Mouse (Mus musculus): ENCODE measurements around the gene Olfr156.
A peak's percentile ranks its signal among the peaks of the same experiment; 100 is the strongest.
"Not testable (repeated sequence)": the region's sequence is repeated elsewhere in the genome, so short reads cannot be mapped to it uniquely, and the experiment has no call there.

Gene Olfr156

DNA sequence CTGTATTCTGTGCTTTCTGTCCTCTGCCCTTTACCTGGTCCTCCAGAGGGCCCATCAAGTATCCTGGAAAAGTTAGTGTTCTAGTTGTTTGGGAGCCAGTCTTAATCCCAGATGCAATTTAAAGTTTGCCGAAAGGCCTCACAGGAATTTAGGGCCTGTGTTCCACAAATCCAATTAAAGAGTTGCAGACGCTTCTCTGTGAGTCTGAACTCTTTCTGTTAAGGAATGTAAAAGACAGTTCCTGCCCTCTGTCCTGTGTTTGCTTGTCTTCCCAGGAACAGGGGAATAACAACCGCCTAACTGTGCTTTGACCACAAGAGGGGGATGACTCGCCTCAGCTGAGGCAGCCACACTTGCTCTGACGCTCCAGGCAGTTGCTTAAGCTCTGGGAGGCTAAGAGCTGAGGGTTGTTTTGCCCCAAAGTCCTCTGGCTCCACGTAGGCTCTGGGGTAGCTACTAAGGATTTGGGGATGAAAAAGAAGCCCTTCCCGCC is at the start of gene Olfr156:
Gene Olfr156 (minus strand): TSS at position 51 of the 493 bp plus-strand sequence.
- DNase-seq (ENCODE audit: low read depth, low spot score), result peak; percentile 5

DNA sequence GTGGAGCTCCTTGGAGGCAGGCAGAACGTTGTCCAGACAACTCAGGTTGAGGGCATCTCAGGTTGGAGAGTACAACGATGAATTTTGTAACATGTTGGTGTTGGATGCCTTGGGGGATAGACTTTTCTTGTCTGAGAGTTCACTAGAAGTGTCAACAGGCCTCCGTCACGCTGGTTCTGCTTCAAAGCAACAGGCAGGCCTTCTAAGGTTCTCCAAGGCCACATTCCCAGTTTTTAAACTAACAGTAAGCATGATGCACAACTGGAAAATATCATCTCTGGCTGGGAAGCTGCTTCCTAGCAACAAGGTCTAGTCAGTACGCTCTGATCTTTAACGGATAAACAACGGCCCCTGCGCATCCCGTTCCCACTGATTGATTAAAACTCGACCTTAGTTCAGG is 46.1 kb upstream of the Olfr156 start:
- DNase-seq (ENCODE audit: low read depth, low spot score), result no peak

DNA sequence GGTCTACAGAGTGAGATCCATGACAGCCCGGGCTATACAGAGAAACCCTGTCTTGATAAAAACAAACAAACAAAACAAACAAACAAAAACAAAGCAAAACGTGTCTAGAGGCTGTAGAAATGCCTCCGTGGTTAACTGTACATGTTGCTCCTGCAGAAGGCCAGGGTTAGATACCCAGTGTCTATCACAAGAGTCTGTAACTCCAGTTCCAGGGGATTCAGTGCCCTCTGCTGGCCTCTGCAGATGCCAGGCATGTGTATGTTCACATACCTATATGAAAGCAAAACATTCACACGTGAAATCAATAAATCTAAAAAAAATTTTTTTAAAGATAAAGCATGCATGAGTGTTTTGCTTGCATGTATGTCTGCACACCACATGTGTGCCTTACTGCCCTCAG is 39.6 kb upstream of the Olfr156 start:
- DNase-seq (ENCODE audit: low read depth, low spot score), result no peak

DNA sequence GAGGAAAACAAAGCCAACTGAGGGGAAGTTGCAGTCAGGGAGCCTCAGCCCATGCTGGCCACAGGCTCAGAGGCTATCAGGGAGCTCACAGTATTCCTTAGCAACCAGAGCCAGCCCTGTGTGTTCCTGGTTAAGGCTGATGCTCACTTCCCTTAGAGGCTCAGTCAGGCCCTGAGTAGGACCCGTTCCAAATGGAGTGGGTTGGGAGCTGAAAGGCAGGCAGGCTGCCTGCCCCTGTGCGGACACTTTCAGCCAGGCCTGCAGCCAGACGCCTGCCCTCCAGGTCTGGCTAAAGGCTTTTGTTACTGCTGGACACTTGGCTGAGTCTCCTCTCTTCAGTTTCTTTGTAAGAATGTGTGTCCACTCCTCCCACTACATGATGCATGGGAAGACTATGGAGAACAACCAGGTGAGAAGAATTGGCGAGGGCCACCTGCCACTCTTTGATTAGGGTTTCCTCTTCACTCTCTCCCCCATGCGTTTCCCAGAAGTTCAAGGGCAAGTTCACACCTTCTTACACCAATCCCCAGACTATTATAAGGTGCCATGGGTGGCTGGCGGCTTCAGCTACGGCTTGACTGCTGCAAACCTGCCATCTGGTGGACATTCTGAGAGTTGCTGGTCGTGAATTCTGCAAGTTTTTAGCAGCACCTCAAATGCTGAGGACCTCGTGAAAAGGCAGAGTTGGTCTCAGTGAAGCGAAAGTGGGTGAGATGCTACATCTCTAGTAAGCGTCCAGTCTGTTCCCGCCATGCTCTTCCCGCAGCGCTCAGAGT is 37.2 kb upstream of the Olfr156 start:
- DNase-seq (ENCODE audit: low read depth, low spot score), result no peak

DNA sequence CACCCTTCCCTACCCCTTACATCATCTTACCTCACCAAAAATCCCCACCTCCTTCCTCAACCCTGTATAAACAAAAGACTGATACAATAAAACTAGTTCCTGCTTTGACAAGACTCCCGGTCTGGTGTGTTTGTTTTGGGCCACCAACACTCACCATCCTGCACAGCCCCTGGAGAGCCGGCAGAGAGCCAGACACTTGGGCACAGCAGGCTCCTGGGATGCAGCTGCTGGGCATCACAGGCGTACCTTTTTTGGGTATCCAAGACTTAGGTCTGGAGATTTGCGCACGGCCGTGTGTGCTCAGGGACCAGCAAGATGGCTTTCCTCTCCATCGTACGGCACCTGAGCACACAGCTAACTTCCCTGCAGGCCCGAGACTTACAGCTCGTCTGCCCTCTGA is 36.2 kb upstream of the Olfr156 start:
- no peak for DNase-seq (ENCODE audit: low read depth, low spot score)

DNA sequence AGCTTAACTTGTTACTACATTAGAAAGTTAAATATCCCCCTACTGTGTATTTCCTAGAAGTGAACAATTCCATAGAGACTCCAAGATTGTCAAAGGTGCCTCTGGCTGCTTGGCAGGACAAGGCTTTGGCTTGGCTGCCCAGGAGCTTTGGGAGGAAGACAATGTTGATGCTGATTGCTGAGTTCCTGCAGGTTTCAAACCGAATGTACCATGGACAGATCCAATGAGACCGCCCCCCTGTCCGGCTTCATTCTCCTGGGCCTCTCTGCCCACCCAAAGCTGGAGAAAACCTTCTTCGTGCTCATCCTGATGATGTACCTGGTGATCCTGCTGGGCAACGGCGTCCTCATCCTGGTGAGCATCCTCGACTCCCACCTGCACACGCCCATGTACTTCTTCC is 30.4 kb upstream of the Olfr156 start:
- DNase-seq (ENCODE audit: low read depth, low spot score), result no peak

DNA sequence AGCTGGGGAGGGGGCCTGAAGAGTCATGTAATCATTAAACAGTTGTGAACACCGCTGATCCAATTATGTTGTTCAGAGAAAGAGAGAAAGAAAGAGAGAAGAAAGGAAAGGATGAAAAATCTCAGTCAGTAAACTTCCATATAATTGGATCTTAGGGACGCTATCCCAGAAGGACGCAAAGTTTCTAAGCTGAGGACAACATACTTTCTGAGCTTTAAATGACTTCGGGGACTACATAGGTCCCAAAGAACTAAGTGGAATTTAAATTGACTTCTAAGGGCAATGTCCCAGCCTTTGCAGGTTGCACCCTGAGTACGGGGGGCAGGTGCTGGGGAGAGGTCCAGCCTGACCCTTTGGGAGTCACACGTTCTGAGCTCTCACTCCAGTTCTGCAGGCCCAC is 27.6 kb upstream of the Olfr156 start, which contains the start of gene Olfr155:
Gene Olfr155 (plus strand): TSS at position 301 of the 400 bp plus-strand sequence.
- no peak for DNase-seq (ENCODE audit: low read depth, low spot score)

DNA sequence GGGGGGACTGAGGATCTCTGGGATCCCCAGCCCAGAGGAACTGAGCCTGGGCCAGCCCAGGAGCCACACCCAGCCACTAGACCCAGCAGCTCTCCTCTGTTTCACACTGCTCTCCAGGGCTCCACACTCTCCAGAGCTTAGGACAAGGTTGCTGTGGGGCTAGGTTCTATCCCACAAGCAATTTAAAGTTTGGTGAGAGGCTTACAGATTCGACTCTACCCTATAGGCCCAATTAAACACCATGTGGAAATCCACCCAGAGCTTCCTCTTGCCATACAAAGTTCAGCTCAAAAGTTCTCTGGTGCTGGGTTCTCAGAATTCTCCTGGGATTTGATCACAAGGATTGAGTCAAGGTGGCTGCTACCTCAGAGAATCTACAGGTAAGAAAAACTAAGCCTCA is 16.4 kb upstream of the Olfr156 start, which contains the start of gene Olfr157:
Gene Olfr157 (minus strand): TSS at position 101 of the 400 bp plus-strand sequence.
- DNase-seq (ENCODE audit: low read depth, low spot score), result no peak

DNA sequence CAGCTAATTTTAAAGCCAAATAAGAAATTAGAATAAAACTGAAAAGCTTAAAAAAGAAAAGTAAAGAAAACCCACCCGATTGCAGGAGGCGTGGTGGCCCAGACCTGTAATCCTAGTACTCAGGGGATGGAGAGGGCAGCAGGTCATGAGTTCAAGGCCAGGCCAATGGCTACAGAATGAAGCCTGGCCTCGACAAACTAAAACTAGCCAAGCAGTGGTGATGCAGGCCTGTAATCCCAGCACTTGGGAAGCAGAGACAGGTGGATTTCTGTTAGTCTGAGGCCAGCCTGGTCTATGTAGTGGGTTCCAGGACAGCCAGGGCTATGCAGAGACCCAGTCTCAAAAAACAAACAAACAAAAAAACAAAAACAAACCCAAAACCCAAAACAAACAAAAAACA is 14.6 kb upstream of the Olfr156 start:
- DNase-seq (ENCODE audit: low read depth, low spot score), result no peak

DNA sequence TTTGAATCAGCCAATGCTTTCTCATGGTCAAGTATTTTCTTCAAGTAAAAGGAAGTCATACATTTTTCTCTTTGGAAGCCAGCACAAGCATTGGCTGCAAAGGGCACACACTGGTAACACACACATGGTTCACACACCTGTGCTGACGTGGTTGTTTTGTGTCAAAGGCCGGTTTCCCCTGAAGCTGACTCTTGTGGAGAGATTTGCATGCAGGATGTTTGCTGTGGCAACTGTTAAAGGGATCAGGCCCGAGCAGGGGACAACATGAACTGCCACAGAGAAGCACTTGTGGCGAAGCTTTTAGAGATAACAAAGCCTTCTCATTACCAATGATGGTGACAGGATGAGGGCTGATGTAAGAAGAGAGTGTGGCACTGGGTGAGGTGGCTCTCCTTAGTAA is 11.1 kb upstream of the Olfr156 start:
- DNase-seq (ENCODE audit: low read depth, low spot score), result no peak

DNA sequence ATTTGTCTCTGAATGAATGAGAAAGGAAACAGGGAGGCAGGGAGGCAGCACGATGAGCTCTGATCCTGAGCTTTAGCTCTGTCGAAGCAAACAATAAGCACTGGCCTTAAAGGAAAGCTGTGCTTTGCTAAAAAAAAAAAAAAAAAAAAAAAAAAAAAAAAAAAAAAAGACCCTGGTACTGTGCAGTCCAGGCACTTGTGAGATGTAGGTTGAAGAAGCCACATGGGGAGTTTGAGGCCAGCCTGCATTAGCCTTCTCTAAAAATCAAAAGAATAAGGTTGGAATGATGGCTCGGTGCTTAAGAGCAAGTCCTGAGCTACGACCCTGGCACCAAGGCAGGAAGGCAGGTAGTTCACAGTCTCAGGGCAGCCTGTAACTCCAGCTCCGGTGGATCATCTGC is 10.1 kb upstream of the Olfr156 start:
- DNase-seq (ENCODE audit: low read depth, low spot score), result no peak

DNA sequence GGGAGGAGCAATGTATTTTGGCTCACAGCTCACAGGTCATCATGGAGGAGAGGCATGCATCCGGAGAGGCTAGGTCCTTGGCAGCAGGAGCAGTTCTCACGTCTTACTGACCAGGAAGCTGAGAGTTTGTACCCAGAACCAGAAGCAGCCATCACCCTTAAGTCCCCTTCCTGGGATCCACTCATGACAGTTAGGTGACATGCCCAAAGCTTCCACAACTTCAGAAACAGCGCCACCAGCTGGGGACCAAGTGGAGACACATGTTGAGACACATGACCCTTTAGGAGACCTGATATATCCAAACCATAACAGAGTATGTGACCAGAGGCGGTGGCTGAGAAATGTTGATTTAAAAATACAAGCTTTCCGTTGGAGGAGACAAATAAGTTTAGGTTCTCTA is 8.3 kb upstream of the Olfr156 start:
- DNase-seq (ENCODE audit: low read depth, low spot score), result no peak

DNA sequence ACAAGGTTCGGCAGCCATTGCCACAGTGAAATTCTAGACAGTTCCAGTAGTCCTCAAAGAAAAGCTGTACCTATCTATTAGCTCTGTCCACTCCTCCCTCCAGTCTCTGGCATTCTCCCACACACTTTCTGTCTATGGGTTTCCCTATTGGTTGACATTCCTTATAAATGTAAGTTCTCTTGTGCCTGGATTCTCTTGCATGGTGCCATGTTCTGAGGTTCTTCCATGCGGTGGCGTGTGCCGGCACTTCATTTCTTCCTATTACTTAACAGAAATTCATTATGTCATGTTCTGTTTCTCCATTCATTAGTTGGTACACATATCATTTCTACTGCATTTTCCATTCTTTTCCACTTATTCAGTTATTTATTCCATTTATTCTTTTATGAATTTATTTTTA is 5.1 kb upstream of the Olfr156 start:
- DNase-seq (ENCODE audit: low read depth, low spot score), result no peak

DNA sequence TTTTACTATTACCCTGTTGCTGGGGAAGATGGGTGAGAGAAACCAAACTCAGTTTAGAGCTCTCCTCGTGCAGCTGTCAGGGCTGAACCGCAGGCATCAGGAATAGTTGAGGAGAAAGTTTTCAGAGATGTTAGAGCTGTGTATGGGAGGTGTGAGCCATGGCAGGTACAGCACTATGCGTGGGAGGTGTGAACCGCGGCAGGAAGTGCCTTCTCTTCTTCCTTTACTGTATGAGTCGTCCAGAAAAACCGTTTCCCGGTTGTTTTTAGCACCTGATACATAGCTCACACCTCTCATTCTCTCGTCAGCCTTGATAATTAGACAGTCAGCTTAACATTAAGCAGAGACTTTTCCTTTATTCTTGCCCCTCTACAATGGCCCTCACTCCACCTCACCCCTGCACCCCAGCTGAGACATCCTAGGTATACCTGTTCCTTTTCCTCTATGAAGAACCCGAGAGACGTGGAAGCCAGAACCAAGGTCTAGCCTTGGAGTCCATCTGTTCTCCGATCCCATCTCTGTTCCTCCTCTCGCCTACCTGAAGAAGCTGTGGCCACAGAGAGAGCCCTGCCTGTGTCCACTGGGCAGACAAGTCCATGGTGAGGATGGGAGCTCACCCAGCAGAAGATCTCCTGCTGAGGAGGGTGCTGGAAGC is 672 bp downstream of the Olfr156 start:
- no peak for DNase-seq (ENCODE audit: low read depth, low spot score)

DNA sequence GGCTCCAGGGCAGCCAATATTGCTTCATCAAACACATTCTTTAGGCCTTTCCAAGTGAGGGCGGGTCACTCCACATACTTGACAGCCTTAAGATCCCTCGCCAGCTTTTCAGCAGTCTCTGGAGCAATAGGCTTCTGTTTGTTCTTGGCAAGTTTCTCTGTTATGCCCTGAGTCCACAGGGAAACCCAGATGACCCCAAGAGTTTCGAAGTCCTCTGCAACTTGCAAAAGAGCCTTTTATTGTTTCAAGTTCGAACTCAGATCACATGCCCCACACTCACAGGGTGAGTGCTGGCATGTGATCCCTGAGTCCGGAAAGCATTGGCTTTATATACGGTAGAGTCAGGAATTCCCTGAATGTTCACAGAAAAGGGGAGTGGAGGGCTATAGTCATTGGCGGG is 24.8 kb downstream of the Olfr156 start:
- DNase-seq (ENCODE audit: low read depth, low spot score), result no peak

DNA sequence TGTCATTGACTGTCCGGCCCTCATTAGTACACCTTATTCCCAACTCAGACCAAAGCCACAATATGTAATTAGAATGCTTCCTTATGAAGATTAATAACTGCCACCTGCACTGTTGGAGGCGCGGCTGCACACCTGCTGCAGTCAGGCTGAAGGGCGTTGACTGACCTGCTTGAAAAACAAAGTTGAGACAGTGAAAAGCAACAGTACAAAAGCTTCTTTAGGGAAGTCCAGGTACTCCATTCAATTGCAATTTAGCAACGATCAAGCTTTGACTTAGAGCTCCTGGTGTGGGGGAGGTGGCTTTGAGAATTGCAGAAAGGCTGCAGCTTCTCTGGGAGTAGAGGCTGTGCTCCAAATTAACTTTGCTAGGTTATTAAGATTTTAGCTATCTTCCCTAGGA is 27.9 kb downstream of the Olfr156 start:
- not testable (repeated sequence) for DNase-seq (ENCODE audit: low read depth, low spot score)

DNA sequence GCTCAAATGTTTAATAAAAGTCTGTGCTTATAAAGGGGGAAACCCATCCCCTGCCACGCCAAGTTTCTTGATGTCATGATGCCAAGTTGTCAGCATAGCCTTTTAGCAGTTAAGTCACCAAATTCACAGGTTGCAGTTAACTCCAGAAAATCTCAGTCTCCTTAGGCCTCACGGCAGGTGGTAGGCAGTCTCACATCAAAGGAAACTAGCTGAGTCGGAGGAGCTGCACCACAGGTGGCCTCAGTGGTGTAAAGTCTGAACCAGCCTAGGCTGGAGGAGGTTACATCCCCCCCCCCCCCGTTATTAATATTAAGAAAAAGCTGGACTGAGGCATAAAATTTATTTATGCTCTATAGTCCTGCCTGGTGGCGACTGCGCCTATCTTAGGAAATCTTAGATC is 28.4 kb downstream of the Olfr156 start:
- DNase-seq (ENCODE audit: low read depth, low spot score), result no peak

DNA sequence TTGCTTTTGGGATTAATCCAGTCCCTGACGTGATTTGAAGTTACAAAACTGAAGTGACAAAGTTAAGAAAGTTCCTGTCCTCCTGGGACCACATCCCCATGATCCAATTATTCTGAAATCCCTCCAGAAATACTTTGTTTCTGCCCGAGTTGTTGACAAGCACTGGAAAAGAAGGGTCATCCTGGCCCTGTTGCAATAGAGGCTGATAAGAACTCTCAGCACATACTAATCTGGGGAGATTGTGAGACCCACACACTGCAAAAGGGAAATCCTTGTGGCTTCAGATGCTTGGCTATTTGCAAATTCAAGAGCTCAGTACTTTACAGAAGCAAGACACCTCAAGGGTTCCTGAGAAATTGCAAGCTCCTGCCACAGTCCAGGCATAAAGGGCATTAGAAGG is 51.4 kb downstream of the Olfr156 start:
- no peak for DNase-seq (ENCODE audit: low read depth, low spot score)

DNA sequence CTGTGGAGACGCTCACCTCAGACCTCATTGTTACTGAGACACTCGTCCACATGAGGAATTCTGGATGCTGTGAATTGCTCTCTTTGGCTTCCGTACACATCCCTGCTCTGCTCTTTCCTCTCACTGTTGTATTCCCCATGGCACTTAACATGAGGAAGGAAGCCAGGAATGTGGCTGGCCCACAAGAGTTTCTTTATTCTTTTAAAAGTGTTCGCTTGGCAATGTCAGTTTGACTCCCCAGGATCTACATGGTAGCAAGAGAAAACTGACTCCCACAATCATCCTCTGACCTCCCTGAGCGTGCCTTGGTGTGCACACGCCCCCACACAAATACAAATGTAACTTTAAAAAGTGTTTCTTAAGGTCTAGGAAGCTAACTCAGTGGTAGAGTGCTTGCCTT is 52.1 kb downstream of the Olfr156 start:
- DNase-seq (ENCODE audit: low read depth, low spot score), result no peak

DNA sequence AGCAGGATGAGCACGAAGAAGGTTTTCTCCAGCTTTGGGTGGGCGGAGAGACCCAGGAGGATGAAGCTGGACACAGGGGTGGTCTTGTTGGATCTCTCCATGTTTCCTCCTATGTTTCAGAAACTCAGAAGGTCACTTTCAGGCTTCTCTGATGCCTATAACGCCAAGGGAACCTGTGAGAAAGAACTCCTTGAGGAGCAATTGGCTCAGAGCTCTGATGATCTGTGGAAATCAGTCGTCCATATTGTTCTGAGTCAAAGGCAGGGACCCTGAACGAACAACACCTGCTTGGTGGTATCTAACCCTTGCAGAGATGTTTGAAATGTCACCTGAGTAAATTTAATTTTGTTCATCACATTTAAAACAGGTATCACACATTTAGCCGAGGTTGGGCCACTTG is 52.8 kb downstream of the Olfr156 start, which contains the start of gene Olfr159:
Gene Olfr159 (minus strand): TSS at position 101 of the 400 bp plus-strand sequence.
- DNase-seq (ENCODE audit: low read depth, low spot score), result no peak
